Mouse (Mus musculus) layer of hippocampus, adult 9-10 months (tissue): ENCODE data around the gene Ube2m.

ENCODE experiments used
- DNase-seq: peaks from one replicate; pipeline ENCODE4 v3.0.0; 2022; ENCODE audit warnings: low spot score

Ube2m gene

DNA sequence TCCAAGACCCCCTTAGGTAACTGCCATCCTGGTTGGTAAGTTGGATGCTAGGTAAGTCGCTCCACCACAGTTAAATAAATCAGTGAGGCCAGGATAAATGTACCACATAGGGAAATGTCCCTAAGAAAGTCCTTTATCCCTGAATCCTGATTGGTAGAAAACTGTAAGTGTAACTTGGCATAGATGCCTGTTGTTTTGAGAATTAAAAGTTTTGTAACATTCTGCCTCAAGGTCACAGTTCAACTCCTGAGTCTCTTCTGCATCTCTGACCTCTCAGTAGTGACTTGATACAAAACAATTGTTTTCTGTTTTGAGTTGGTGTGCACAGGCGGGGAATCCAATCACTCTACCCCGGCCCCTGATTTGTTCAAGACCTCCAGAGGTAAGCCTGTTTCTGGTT is 39.2 kb downstream of the Ube2m start, which contains the start of gene Trim28:
Gene Trim28, plus strand, starts transcription at position 264 of the 400 bp plus-strand sequence.
- no peak for DNase-seq

DNA sequence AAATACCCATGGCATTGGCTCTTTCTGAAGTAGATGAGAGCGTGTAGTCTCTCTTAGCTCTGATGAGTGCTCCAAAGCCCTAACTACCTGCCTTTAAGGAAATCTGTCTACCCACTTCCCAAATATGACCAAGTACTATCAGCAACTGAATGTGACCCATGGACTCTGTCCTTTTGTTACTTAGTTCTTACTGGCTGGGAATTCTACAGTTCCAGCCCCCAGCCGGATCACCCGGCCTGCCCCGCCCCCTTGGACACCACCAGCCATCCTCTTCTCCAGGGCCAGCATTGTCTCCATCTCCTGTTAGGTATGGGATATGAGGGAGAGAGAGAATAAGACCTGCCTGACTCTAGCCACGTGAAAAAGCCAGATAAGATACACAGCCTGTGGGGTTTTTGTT is 40.0 kb downstream of the Ube2m start, which contains the start of gene Slc27a5:
Gene Slc27a5, minus strand, starts transcription at position 140 of the 400 bp plus-strand sequence.
- DNase-seq = no peak

DNA sequence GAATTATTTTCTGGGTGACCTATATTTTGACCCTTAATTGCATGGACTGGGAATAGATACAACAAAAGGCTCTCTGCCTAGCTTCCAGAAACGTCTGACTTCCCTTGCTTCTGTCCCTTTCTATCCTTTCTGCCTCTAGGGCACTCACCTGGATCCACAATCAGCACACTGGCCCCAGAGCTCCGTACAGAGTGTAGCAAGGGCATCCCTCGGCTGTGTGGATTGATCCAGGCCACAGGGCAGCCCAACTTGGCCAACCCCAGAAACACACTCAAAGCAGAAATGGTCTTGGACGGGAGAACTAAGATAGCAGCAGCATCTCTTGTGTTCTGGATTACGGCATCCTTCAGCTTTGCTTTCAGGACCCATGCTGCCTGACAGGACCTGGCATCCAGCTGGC is 40.8 kb downstream of the Ube2m start:
- DNase-seq = no peak

DNA sequence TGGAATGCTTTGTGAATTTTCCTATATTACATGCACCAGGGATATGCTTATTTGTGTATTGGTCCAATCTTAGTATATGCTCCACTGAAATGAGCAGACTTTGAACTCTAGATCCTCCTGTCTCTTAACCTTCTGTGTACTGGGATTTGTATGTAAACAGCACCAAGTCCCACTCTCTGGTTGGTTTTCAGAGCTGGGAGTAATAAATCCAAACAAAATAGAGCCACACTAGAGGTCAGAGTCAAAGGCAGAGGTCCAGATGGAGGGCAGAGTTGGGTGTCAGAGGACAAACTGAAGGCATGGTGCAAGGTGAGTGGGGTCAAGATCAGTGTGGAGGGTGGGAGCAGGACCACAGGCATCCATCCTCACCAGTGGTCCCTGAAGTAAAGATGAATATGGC is 42.2 kb downstream of the Ube2m start:
- DNase-seq = no peak

DNA sequence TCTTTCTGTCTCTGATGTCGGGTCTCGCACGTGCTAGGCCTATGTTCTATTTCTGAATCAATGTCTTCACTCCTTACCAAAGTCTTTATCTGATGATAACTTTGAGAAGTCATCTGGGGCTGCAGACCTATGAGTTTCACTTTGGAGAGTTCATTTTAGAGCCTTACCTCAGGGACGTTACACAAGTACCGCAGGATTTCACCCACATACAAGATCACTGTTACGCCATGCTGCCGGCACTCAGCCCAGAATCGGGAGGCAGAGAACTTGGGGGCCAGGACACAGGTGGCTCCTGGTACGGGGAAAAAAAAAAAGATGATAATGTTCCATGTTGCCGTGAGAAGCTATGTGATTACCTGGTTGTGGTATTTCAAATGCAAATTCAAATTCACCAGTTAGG is 44.9 kb downstream of the Ube2m start:
- no peak for DNase-seq

DNA sequence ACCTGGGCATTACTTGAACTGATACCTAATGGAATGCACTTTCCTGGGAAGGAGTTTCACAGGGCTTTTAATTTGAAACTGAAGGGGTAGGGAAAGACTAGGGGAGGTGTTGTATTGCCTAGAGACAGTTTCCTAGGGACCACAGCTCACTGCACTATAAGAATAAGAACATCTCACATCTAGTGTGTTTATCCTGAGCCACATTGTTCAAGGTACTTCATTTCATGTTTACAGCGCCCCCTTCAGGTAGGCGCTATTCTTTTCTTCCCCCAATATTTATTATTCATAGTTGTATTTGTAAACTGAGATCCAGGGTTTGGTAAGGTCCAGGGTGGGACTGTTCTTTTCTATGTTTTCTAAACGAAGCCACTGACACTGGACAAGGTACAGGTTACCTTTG is 45.9 kb downstream of the Ube2m start:
- DNase-seq = no peak

DNA sequence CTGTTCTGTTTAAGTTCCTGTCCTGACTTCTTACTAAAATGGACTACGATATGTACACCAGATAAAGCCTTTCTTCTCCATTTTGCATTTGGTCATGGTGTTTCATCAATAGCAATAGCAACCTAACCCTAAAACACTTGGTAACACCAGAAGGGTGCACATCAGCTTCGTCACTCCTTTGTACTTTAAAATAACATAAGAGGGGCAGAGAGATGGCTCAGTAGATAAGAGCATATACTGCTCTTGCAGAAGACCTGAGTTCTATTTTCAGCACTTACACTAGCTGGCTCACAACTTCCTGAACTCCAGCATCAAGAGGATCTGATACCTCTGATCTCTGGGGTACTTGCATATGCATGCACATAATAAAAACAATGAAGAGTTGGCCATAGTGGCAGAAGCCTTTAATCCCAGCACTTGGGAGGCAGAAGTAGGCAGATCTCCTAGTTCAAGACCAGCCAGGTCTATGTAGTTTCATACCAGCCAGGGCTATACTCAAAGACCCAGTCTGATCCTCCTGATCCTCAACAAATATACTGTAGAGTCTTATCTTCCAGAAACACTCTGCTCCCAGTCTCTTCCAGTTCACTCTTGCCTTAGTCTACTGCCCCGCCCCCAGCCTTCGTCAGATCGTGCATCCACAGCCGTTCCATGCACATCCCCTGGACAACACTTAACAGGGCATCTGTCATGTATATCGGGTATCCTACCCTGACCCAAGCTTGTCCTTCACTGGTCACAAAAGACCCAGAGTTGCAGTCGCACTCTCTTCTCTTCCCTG is 50.5 kb downstream of the Ube2m start:
- no peak for DNase-seq

DNA sequence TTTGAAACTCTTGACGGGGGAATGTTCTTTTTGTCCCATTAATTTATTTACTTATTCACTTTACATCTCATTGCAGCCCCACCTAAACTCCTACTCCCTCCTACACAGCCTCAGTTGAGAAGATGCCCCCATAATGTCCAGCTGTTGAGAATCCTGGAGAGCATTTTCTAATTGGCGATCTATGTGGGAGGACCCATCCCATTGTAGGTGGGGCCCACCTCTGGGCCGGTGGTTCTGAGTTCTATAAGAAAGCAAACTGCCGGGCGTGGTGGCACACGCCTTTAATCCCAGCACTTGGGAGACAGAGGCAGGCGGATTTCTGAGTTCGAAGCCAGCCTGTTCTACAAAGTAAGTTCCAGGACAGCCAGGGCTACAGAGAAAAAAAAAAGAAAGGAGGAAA is 51.2 kb downstream of the Ube2m start:
- no peak for DNase-seq

DNA sequence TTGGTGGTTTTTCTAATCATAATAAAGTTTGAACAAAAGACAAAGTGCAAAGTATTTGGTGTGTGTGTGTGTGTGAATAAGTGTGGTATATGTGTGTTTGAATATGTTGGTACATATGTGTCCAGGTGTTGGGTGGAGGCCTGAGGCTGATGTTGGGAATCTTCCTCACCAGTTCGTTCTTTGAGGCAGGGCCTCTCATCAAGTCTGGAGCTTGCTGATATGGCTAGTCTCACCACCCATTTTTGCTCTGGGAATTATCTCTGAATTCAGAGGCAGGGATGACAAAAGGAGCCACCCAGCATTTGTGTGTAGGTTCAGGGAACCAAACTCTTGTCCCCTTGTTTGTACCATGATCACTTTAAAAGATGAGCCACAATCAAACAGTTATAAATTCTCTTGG is 52.4 kb downstream of the Ube2m start:
- DNase-seq = no peak
